Comparison of ENCODE assay signal across 8 mouse cellular contexts in the genomic region with DNA sequence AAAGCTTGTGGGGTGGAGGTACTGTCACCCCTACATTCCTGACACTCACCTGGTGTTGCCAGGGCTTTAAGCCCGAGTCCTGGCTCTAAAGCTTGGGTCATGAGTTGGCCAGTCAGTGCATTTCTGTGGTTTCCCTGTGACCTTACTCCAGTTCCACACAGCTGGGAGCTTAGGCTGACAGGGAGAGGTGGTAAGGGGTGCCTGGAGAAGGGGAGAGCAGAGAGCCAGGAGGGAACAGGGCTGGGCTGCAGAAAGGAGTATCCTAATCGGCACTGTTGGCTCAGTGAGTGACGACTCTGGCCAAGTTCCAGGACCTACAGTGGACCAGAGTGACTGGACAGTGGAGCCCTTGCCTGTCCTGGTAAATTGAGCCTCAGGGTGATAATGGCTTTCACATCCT. TPM values are rescaled to one million over a fixed set of nuclear protein-coding genes. Genes with fewer than 3 reads are reported as not detected.
DNase-seq lines count a peak whose midpoint lies in the region; ATAC-seq and TF ChIP-seq lines count a peak whose summit lies in the region.

No protein-coding gene starts in this region.

- TF ChIP-seq EP300 in liver, embryonic 14.5 days (IDR thresholded peaks at IDR 0.05; ENCODE audit: low read depth) = no peak

- H3K27me3 ChIP-seq in hindbrain, embryonic 16.5 days (replicated peaks; ENCODE audit: control insufficient read depth, insufficient read depth, low read length) = no peaks in the 10 kb centered on the region
- no peaks in the 10 kb centered on the region for H3K27me3 ChIP-seq in liver, embryonic 14.5 days (ENCODE audit: control insufficient read depth, insufficient read depth, low read length)
- no peaks in the 10 kb centered on the region for H3K27me3 ChIP-seq in stomach, embryonic 15.5 days (replicated peaks)

- H3K9ac ChIP-seq in hindbrain, embryonic 16.5 days (ENCODE audit: low read depth, low read length) = peak overlapping the region; percentile 48
- no peak overlapping the region for H3K9ac ChIP-seq in liver, embryonic 14.5 days (replicated peaks)
- H3K9ac ChIP-seq in stomach, embryonic 15.5 days = no peak overlapping the region

- no peak for TF ChIP-seq CTCF in liver, embryonic 14.5 days (IDR thresholded peaks at IDR 0.05; ENCODE audit: low read depth)

- H3K9me3 ChIP-seq in hindbrain, embryonic 16.5 days (ENCODE audit: control insufficient read depth, low read length) = no peaks in the 10 kb centered on the region
- H3K9me3 ChIP-seq in liver, embryonic 14.5 days (ENCODE audit: control insufficient read depth, low read length) = no peaks in the 10 kb centered on the region
- H3K9me3 ChIP-seq in stomach, embryonic 15.5 days = no peaks in the 10 kb centered on the region

- no peak overlapping the region for H3K4me3 ChIP-seq in hindbrain, embryonic 16.5 days (ENCODE audit: low read length)
- no peak overlapping the region; a peak in 1 of 4 replicates for H3K4me3 ChIP-seq in liver, embryonic 14.5 days (ENCODE audit: insufficient read depth in 1 of 2, low read depth in 2 of 2, low read length in 2 of 2)
- H3K4me3 ChIP-seq in stomach, embryonic 15.5 days (replicated peaks) = peak overlapping the region; percentile 79

- H3K4me1 ChIP-seq in hindbrain, embryonic 16.5 days (ENCODE audit: control insufficient read depth, insufficient read depth, low read depth, low read length) = peaks cover 19% of the 10 kb centered on the region
- H3K4me1 ChIP-seq in liver, embryonic 14.5 days (replicated peaks; ENCODE audit: control insufficient read depth in 2 of 2, insufficient read depth in 2 of 2, low read length in 1 of 2) = peaks cover 0 to 28% of the 10 kb centered on the region in 2 experiments; a peak in 2 of 4 replicates
- H3K4me1 ChIP-seq in stomach, embryonic 15.5 days = peaks cover 21% of the 10 kb centered on the region; the same call in 1 of the 2 replicates

- ATAC-seq in hindbrain, embryonic 16.5 days = no peak
- no peak for ATAC-seq in liver, embryonic 14.5 days (ENCODE audit: insufficient read depth)
- no peak for ATAC-seq in stomach, embryonic 15.5 days (ENCODE audit: insufficient read depth, low FRiP score, low read depth)

- WGBS in hindbrain, embryonic 16.5 days = 35% methylated on average over 3 of the region's 3 CpGs
- 17% methylated on average over 3 of the region's 3 CpGs for WGBS in liver, embryonic 14.5 days (ENCODE audit: insufficient replicate concordance)
- WGBS in stomach, embryonic 15.5 days = 15% methylated on average over 3 of the region's 3 CpGs

- peak overlapping the region; percentile 92 for H3K4me2 ChIP-seq in hindbrain, embryonic 16.5 days (ENCODE audit: low read length)
- H3K4me2 ChIP-seq in liver, embryonic 14.5 days (ENCODE audit: low read depth) = peak overlapping the region; percentile 70
- H3K4me2 ChIP-seq in stomach, embryonic 15.5 days = peak overlapping the region; percentile 77

- peak; percentile 74 for DNase-seq in NIH3T3 (ENCODE audit: low read depth)
- peak; percentile 81 for DNase-seq in adrenal gland, postnatal 14 days
- DNase-seq in gastrocnemius, adult 18-20 months (ENCODE audit: low spot score) = peak; percentile 64
- no peak for DNase-seq in liver, embryonic 14.5 days (ENCODE audit: low read depth in 3 of 3, low spot score in 3 of 3)
- no peak for DNase-seq in layer of hippocampus, postnatal 25 days (ENCODE audit: extremely low spot score in 1 of 2, low spot score in 1 of 2)
- no peak for DNase-seq in frontal cortex, postnatal 25 days (ENCODE audit: low spot score in 2 of 2)

- peak overlapping the region; percentile 67; the same call in 1 of the 2 replicates for H3K27ac ChIP-seq in hindbrain, embryonic 16.5 days (ENCODE audit: low read depth, low read length)
- peak overlapping the region; percentile 17; the same call in 1 of the 2 replicates for H3K27ac ChIP-seq in liver, embryonic 14.5 days
- H3K27ac ChIP-seq in stomach, embryonic 15.5 days = peak overlapping the region; percentile 94

- H3K36me3 ChIP-seq in hindbrain, embryonic 16.5 days (ENCODE audit: control insufficient read depth, insufficient read depth, low read length) = peaks cover 6% of the 10 kb centered on the region; the same call in 1 of the 2 replicates
- H3K36me3 ChIP-seq in liver, embryonic 14.5 days (replicated peaks; ENCODE audit: control insufficient read depth, insufficient read depth, low read depth) = no peaks in the 10 kb centered on the region
- no peaks in the 10 kb centered on the region for H3K36me3 ChIP-seq in stomach, embryonic 15.5 days

RNA-seq across cellular contexts. Expression of a gene that starts 1.9 kb away (rescaled TPM):
- total RNA-seq in adrenal gland, postnatal 14 days (2021) = 21.8 and 29.2 TPM in 2 replicates
- 1 to 10 TPM; 3.2 to 4.1 TPM for total RNA-seq in gastrocnemius, adult 18-20 months (2021)
- 25.9 and 27.3 TPM in 2 replicates for polyA plus RNA-seq in hindbrain, embryonic 16.5 days (2015; fragmentation: Nextera tagmentation; extraction: Ambion mirVana)
- 12.6 and 14.8 TPM in 2 replicates for polyA plus RNA-seq in liver, embryonic 14.5 days (2012; rRNA removed)
- polyA plus RNA-seq in liver, embryonic 14.5 days (2014; fragmentation: Nextera tagmentation; extraction: Ambion mirVana) = 16.6 and 16.9 TPM in 2 replicates
- polyA plus RNA-seq in stomach, embryonic 15.5 days (2015; fragmentation: Nextera tagmentation; extraction: Ambion mirVana) = 29.8 and 33.5 TPM in 2 replicates
- 10 to 100 TPM; 14.1 to 15.2 TPM for total RNA-seq in layer of hippocampus, postnatal 25 days (2021)

RNA-seq across cellular contexts. Expression of a gene that starts 44.1 kb away (rescaled TPM):
- total RNA-seq in adrenal gland, postnatal 14 days (2021) = 17.5 and 20.0 TPM in 2 replicates
- 1 to 10 TPM; 4.5 to 4.7 TPM for total RNA-seq in gastrocnemius, adult 18-20 months (2021)
- polyA plus RNA-seq in hindbrain, embryonic 16.5 days (2015; fragmentation: Nextera tagmentation; extraction: Ambion mirVana) = 7.4 and 8.0 TPM in 2 replicates
- 3.5 and 5.9 TPM in 2 replicates for polyA plus RNA-seq in liver, embryonic 14.5 days (2012; rRNA removed)
- 10.1 and 10.4 TPM in 2 replicates for polyA plus RNA-seq in liver, embryonic 14.5 days (2014; fragmentation: Nextera tagmentation; extraction: Ambion mirVana)
- 19.3 and 19.7 TPM in 2 replicates for polyA plus RNA-seq in stomach, embryonic 15.5 days (2015; fragmentation: Nextera tagmentation; extraction: Ambion mirVana)
- total RNA-seq in layer of hippocampus, postnatal 25 days (2021) = 10 to 100 TPM; 14.2 to 15.5 TPM

Comparison
In these comparisons a context has a peak if more than half of its experiments do, and no peak if none do; other contexts are left out.
1. DNase-seq: peak in NIH3T3 (single experiment), adrenal gland, postnatal 14 days (single experiment) and gastrocnemius, adult 18-20 months (single experiment); none in liver, embryonic 14.5 days (0 of 3), layer of hippocampus, postnatal 25 days (0 of 2) and frontal cortex, postnatal 25 days (0 of 2).
2. H3K27ac ChIP-seq: peak in every context shown above with its lines; median percentile 94 in stomach, embryonic 15.5 days; 67 in hindbrain, embryonic 16.5 days; 17 in liver, embryonic 14.5 days.
3. Peak in every context shown above with its lines, with median percentiles within 50 percentile points of each other: H3K4me2 ChIP-seq.